Mouse (Mus musculus) hindbrain, embryonic 16.5 days (tissue): ENCODE results near the gene Fzd9. TPM values are rescaled to one million over a fixed set of nuclear protein-coding genes. Genes with fewer than 3 reads are reported as not detected.

ENCODE experiments used
- ATAC-seq: fragments of 200-750 bp; cut with Nextera tagmentation; 2 replicates; pipeline ENCODE4 v1.8.0; 2017; ENCODE audit warnings: moderate TSS enrichment, moderate library complexity
- H3K27ac ChIP-seq: fragments of 300-500 bp; sonication (generic); 2 replicates; pipeline ENCODE4 v1.5.1; 2014; ENCODE audit warnings: low read depth, mild to moderate bottlenecking, control low read depth, low read length, moderate library complexity
- H3K27me3 ChIP-seq: fragments of 300-500 bp; sonication (generic); replicated peaks from 2 replicates; pipeline ENCODE4 v1.6.1; 2014; ENCODE audit warnings: low read length; ENCODE audit not compliant: control insufficient read depth, insufficient read depth
- H3K36me3 ChIP-seq: fragments of 300-500 bp; sonication (generic); 2 replicates; pipeline ENCODE4 v1.6.1; 2014; ENCODE audit warnings: mild to moderate bottlenecking, low read length, moderate library complexity, mixed read lengths; ENCODE audit not compliant: control insufficient read depth, insufficient read depth
- H3K4me1 ChIP-seq: fragments of 300-500 bp; sonication (generic); 2 replicates; pipeline ENCODE4 v1.6.1; 2014; ENCODE audit warnings: low read depth, low read length; ENCODE audit not compliant: control insufficient read depth, insufficient read depth
- H3K4me2 ChIP-seq: fragments of 300-500 bp; sonication (generic); 2 replicates; pipeline ENCODE4 v1.6.1; 2014; ENCODE audit warnings: mild to moderate bottlenecking, low read length, control low read depth, moderate library complexity
- H3K4me3 ChIP-seq: fragments of 300-500 bp; sonication (generic); 2 replicates; pipeline ENCODE4 v1.5.1; 2014; ENCODE audit warnings: mild to moderate bottlenecking, low read length, control low read depth, moderate library complexity
- H3K9ac ChIP-seq: fragments of 300-500 bp; sonication (generic); 2 replicates; pipeline ENCODE4 v1.6.1; 2014; ENCODE audit warnings: low read depth, mild to moderate bottlenecking, control low read depth, low read length, moderate library complexity
- H3K9me3 ChIP-seq: fragments of 300-500 bp; sonication (generic); 2 replicates; pipeline ENCODE4 v1.6.1; 2014; ENCODE audit warnings: mild to moderate bottlenecking, low read length, moderate library complexity; ENCODE audit not compliant: control insufficient read depth
- WGBS: fragments of 180-500 bp; shearing (Covaris S2); extraction: QIAGEN DNeasy Blood & Tissue Kit; methylation state at CpG from one replicate; pipeline ENCODE4 v1.1.7; 2014; 5-methylcytosine and 5-hydroxymethylcytosine counted together
- polyA plus RNA-seq: library from polyadenylated mRNA; unstranded; fragments of >200 nt; fragmentation: Nextera tagmentation; extraction: Ambion mirVana; gene quantifications from 2 replicates; pipeline ENCODE4 v1.2.1, GENCODE M21; 2015

The Fzd9 gene
- 19.7 and 21.3 TPM in 2 replicates for polyA plus RNA-seq

GRCm38 (mm10) chr5:135251079-135251454 is at the start of gene Fzd9:
Gene Fzd9, minus strand, starts transcription at chr5:135251230.
- H3K9me3 ChIP-seq, result 0 out of 2 replicates have a peak, but pooled peaks cover under 1% of the 10 kb centered on the region
- ATAC-seq, result peak; percentile 82
- H3K27ac ChIP-seq, result peak within 1 kb of the TSS; percentile 55
- H3K4me1 ChIP-seq, result peaks cover 22% of the 10 kb centered on the region
- peak within 1 kb of the TSS; percentile 91 for H3K4me2 ChIP-seq
- peak within 1 kb of the TSS; percentile 77 for H3K9ac ChIP-seq
- H3K36me3 ChIP-seq, result peaks cover 2% of the 10 kb centered on the region; the same call in 1 of the 2 replicates
- peak within 1 kb of the TSS; percentile 73 for H3K4me3 ChIP-seq
- under 1% methylated on average over 35 of the region's 51 CpGs for WGBS
- peaks cover 4% of the 10 kb centered on the region for H3K27me3 ChIP-seq

GRCm38 (mm10) chr5:135292001-135292400 is 41.0 kb upstream of the Fzd9 start:
- ATAC-seq, result no peak
- Histone ChIP-seq H3K4me1 (no peaks in the 10 kb centered on the region), H3K36me3 (no peaks in the 10 kb centered on the region), H3K4me2 (no peak overlapping the region), H3K27ac (no peak overlapping the region), H3K27me3 (no peaks in the 10 kb centered on the region), H3K9ac (no peak overlapping the region), H3K9me3 (no peaks in the 10 kb centered on the region), H3K4me3 (no peak overlapping the region)
- 90% methylated on average over 2 of the region's 2 CpGs for WGBS

- H3K4me2 ChIP-seq, result no peak overlapping the region
- H3K4me1 ChIP-seq, result no peaks in the 10 kb centered on the region
- H3K4me3 ChIP-seq, result no peak overlapping the region
- H3K27me3 ChIP-seq, result no peaks in the 10 kb centered on the region
- no peak overlapping the region for H3K27ac ChIP-seq
- H3K36me3 ChIP-seq, result no peaks in the 10 kb centered on the region
- H3K9me3 ChIP-seq, result no peaks in the 10 kb centered on the region
- WGBS, result 34% methylated on average over 4 of the region's 4 CpGs
- no peak for ATAC-seq
- no peak overlapping the region for H3K9ac ChIP-seq
These were observed 40.2 kb upstream of the Fzd9 start for GRCm38 (mm10) chr5:135291193-135291592.

DNA sequence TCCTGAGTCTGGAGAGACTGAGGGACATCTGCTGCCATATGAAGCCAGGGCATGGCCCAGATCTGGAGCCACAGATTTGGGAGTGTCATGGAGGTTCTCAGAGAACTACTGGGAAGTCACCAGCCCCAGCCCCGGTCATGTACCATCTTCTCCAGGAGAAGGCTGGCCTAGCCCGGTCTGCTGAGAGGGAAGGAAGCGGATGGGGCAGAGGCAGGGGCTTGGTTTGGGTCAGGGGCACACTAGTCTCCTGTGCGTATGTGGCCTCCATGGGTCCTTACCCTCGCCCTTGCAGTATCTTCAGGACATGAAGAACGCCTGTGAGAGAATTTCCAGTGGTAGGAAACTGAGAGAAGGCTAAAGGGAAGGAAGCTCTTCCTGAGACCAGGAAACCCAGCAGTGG is 39.7 kb upstream of the Fzd9 start:
- WGBS, result 85% methylated on average over 6 of the region's 6 CpGs
- Histone ChIP-seq H3K4me2 (no peak overlapping the region), H3K27me3 (no peaks in the 10 kb centered on the region), H3K4me1 (no peaks in the 10 kb centered on the region), H3K27ac (no peak overlapping the region), H3K9ac (no peak overlapping the region), H3K4me3 (no peak overlapping the region), H3K36me3 (no peaks in the 10 kb centered on the region), H3K9me3 (no peaks in the 10 kb centered on the region)
- ATAC-seq, result no peak

- Histone ChIP-seq H3K9me3 (no peaks in the 10 kb centered on the region), H3K4me3 (no peak overlapping the region), H3K4me2 (no peak overlapping the region), H3K36me3 (no peaks in the 10 kb centered on the region), H3K4me1 (no peaks in the 10 kb centered on the region), H3K27me3 (no peaks in the 10 kb centered on the region), H3K9ac (no peak overlapping the region), H3K27ac (no peak overlapping the region)
- WGBS, result 90% methylated on average over 5 of the region's 5 CpGs
- no peak for ATAC-seq
These were observed 35.9 kb upstream of the Fzd9 start for GRCm38 (mm10) chr5:135286926-135287325.

GRCm38 (mm10) chr5:135286185-135286584 is 35.2 kb upstream of the Fzd9 start:
- whole genome bisulfite sequencing, result under 1% methylated on average over 6 of the region's 6 CpGs
- Histone ChIP-seq H3K36me3 (no peaks in the 10 kb centered on the region), H3K4me3 (no peak overlapping the region), H3K4me2 (no peak overlapping the region), H3K9me3 (no peaks in the 10 kb centered on the region), H3K27me3 (no peaks in the 10 kb centered on the region), H3K4me1 (no peaks in the 10 kb centered on the region), H3K9ac (no peak overlapping the region), H3K27ac (no peak overlapping the region)
- peak; percentile 74 for ATAC-seq

- H3K36me3 ChIP-seq, result no peaks in the 10 kb centered on the region
- no peak overlapping the region for H3K4me2 ChIP-seq
- no peak overlapping the region for H3K4me3 ChIP-seq
- H3K4me1 ChIP-seq, result no peaks in the 10 kb centered on the region
- WGBS, result 66% methylated on average over 3 of the region's 3 CpGs
- no peak for ATAC-seq
- no peaks in the 10 kb centered on the region for H3K27me3 ChIP-seq
- H3K9ac ChIP-seq, result no peak overlapping the region
- no peak overlapping the region for H3K27ac ChIP-seq
- no peaks in the 10 kb centered on the region for H3K9me3 ChIP-seq
These were observed 34.2 kb upstream of the Fzd9 start for GRCm38 (mm10) chr5:135285211-135285610.

- peaks cover 9% of the 10 kb centered on the region for H3K4me1 ChIP-seq
- H3K9me3 ChIP-seq, result no peaks in the 10 kb centered on the region
- H3K36me3 ChIP-seq, result no peaks in the 10 kb centered on the region
- H3K4me2 ChIP-seq, result no peak overlapping the region
- H3K27ac ChIP-seq, result no peak overlapping the region
- no peak for ATAC-seq
- H3K4me3 ChIP-seq, result no peak overlapping the region
- peaks cover 6% of the 10 kb centered on the region; the same call in 1 of the 2 replicates for H3K27me3 ChIP-seq
- WGBS, result 72% methylated on average over 9 of the region's 9 CpGs
- H3K9ac ChIP-seq, result no peak overlapping the region
These were observed 29.2 kb upstream of the Fzd9 start for GRCm38 (mm10) chr5:135280226-135280625.

DNA sequence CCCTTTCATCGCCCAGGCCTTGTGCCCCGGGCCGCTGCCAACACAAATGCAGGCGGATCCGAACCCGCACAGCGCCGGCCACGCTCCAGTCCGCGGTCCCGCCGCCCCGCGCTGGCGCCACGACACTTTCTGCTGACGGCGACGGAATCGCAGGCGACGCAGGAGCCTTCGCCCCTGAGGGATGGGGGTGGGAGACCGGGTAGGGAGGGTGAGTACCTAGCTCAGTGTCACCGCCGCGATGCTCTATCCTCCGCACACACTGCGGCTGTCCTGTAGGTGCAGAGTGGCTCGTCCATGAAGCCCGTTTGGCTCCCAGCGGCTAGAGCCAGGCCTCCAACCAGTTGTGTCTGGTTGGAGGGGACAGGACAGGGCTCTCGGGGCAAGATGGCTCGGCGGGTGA is 25.6 kb upstream of the Fzd9 start:
- Histone ChIP-seq H3K9me3 (no peaks in the 10 kb centered on the region), H3K4me2 (peak overlapping the region; percentile 43), H3K27me3 (peaks cover 6% of the 10 kb centered on the region; the same call in 1 of the 2 replicates), H3K4me1 (peaks cover 16% of the 10 kb centered on the region), H3K9ac (no peak overlapping the region; the same call in 1 of the 2 replicates), H3K4me3 (peak overlapping the region; percentile 24; the same call in 1 of the 2 replicates), H3K27ac (no peak overlapping the region), H3K36me3 (no peaks in the 10 kb centered on the region)
- no peak for ATAC-seq
- 6% methylated on average over 36 of the region's 36 CpGs for WGBS
